Mouse (Mus musculus): ENCODE measurements around the gene Wscd2.

GRCm38 (mm10) chr5:113464731-113465130 is 25.4 kb upstream of the Wscd2 start:
- no peak for TF ChIP-seq CTCF (IDR thresholded peaks at IDR 0.05; ENCODE audit: extremely low read depth, insufficient read length, insufficient replicate concordance, low read depth, low read length)
- no peak for TF ChIP-seq POLR2A (IDR thresholded peaks at IDR 0.05; ENCODE audit: low read depth, low read length)
